Mouse (Mus musculus) liver, embryonic 14.5 days (tissue): ENCODE results near the gene Trappc2l. TPM values are rescaled to one million over a fixed set of nuclear protein-coding genes. Genes with fewer than 3 reads are reported as not detected.

ENCODE experiments used
- ATAC-seq: fragments of 200-750 bp; cut with Nextera tagmentation; 2 replicates; pipeline ENCODE4 v1.8.0; 2017; ENCODE audit warnings: moderate number of reproducible peaks, mild to moderate bottlenecking, moderate library complexity; ENCODE audit not compliant: insufficient read depth
- DNase-seq, 3 experiments: peaks; one replicate each; pipeline ENCODE4 v3.0.0-alpha.2; 2012 to 2013; ENCODE audit warnings: low read depth in 3 of 3, low spot score in 3 of 3
- H3K27ac ChIP-seq: fragments of 300-500 bp; sonication (generic); 2 replicates; pipeline ENCODE4 v1.5.1; 2014; ENCODE audit warnings: moderate library complexity, mild to moderate bottlenecking, control low read depth, inconsistent platforms
- H3K27me3 ChIP-seq: fragments of 300-500 bp; sonication (generic); 2 replicates; pipeline ENCODE4 v1.6.1; 2014; ENCODE audit warnings: mild to moderate bottlenecking, low read length, moderate library complexity; ENCODE audit not compliant: control insufficient read depth, insufficient read depth
- H3K36me3 ChIP-seq: fragments of 300-500 bp; sonication (generic); replicated peaks from 2 replicates; pipeline ENCODE4 v1.6.1; 2014; ENCODE audit warnings: low read depth; ENCODE audit not compliant: control insufficient read depth, insufficient read depth
- H3K4me1 ChIP-seq, 2 experiments: fragments of 200-500 bp in 1 of 2; fragments of 300-500 bp in 1 of 2; sonication (generic) in 1 of 2; replicated peaks; 2 replicates each; pipeline ENCODE4 v1.6.1; 2012 to 2014; ENCODE audit warnings: antibody characterized with exemption in 1 of 2, inconsistent platforms in 1 of 2, low read length in 1 of 2; ENCODE audit not compliant: control insufficient read depth in 2 of 2, insufficient read depth in 2 of 2
- H3K4me2 ChIP-seq: fragments of 300-500 bp; sonication (generic); 2 replicates; pipeline ENCODE4 v1.6.1; 2014; ENCODE audit warnings: low read depth, mild to moderate bottlenecking, control low read depth, moderate library complexity
- H3K4me3 ChIP-seq, 2 experiments: fragments of 200-500 bp in 1 of 2; fragments of 300-500 bp in 1 of 2; sonication (generic) in 1 of 2; 2 replicates each; pipeline ENCODE4 v1.5.1; 2012 to 2014; ENCODE audit warnings: low read depth in 2 of 2, low read length in 2 of 2, mild to moderate bottlenecking in 2 of 2, control low read depth in 1 of 2, inconsistent platforms in 1 of 2, moderate library complexity in 1 of 2; ENCODE audit not compliant: insufficient read depth in 1 of 2
- H3K9ac ChIP-seq: fragments of 300-500 bp; sonication (generic); replicated peaks from 2 replicates; pipeline ENCODE4 v1.6.1; 2014; ENCODE audit warnings: mild to moderate bottlenecking, control low read depth, moderate library complexity
- H3K9me3 ChIP-seq: fragments of 300-500 bp; sonication (generic); 2 replicates; pipeline ENCODE4 v1.6.1; 2016; ENCODE audit warnings: low read length, mixed read lengths; ENCODE audit not compliant: control insufficient read depth
- CTCF ChIP-seq: IDR thresholded peaks from 2 replicates; pipeline ENCODE4 v1.5.1; 2016; ENCODE audit warnings: antibody characterized with exemption, low read depth, control low read depth
- EP300 ChIP-seq: IDR thresholded peaks from 2 replicates; pipeline ENCODE4 v1.6.1; 2016; ENCODE audit warnings: antibody characterized with exemption, low read depth
- WGBS: fragments of 180-500 bp; shearing (Covaris S2); extraction: QIAGEN DNeasy Blood & Tissue Kit; methylation state at CpG from one replicate; pipeline ENCODE4 v1.1.7; 2014; ENCODE audit not compliant: insufficient replicate concordance; 5-methylcytosine and 5-hydroxymethylcytosine counted together
- microRNA-seq: library from miRNA; unstranded; fragments of <30 nt; microRNA quantifications from one replicate; pipeline ENCODE4, GENCODE M21; 2016
- polyA plus RNA-seq, 2 experiments: library from polyadenylated mRNA; depleted of rRNA in 1 of 2; stranded (reverse) in 1 of 2; unstranded in 1 of 2; fragments of >200 nt; fragmentation: Nextera tagmentation in 1 of 2; extraction: Ambion mirVana in 1 of 2; gene quantifications; 2 replicates each; pipeline versions ENCODE4 v1.2.1 to v1.2.3; 2012 to 2014

Gene Trappc2l
- polyA plus RNA-seq, 2 experiments: 27.9 to 35.4 TPM

DNA sequence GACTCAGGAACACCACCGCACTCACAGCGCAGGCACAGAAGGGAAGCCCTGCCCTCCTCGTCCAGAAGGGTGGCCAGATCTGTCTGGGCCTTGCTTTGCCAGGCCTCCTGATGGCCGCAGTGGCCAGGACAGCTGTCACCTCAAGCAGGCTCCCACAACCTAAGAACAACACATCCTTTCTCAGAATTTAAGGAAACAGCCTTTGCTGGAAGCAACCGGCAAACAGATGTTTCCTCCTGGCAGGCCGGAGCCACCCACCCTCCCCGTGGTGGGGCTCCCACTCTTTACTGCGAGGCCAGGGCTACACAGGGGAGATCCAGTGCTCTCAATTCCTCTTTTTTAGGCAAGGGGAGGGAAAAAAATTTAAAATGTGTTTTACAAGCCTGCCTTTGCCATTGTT lies 53.8 kb downstream of the Trappc2l start:
- no peak overlapping the region for H3K4me3 ChIP-seq
- H3K36me3 ChIP-seq: no peaks in the 10 kb centered on the region
- ATAC-seq: no peak
- WGBS: 49% methylated on average over 8 of the region's 8 CpGs
- H3K27me3 ChIP-seq: no peaks in the 10 kb centered on the region
- no peak for DNase-seq
- no peak overlapping the region for H3K9ac ChIP-seq
- H3K9me3 ChIP-seq: no peaks in the 10 kb centered on the region
- peaks cover 20 to 26% of the 10 kb centered on the region in 2 experiments for H3K4me1 ChIP-seq
- no peak overlapping the region for H3K27ac ChIP-seq
- no peak overlapping the region for H3K4me2 ChIP-seq
- no peak for TF ChIP-seq CTCF
- TF ChIP-seq EP300: no peak

DNA sequence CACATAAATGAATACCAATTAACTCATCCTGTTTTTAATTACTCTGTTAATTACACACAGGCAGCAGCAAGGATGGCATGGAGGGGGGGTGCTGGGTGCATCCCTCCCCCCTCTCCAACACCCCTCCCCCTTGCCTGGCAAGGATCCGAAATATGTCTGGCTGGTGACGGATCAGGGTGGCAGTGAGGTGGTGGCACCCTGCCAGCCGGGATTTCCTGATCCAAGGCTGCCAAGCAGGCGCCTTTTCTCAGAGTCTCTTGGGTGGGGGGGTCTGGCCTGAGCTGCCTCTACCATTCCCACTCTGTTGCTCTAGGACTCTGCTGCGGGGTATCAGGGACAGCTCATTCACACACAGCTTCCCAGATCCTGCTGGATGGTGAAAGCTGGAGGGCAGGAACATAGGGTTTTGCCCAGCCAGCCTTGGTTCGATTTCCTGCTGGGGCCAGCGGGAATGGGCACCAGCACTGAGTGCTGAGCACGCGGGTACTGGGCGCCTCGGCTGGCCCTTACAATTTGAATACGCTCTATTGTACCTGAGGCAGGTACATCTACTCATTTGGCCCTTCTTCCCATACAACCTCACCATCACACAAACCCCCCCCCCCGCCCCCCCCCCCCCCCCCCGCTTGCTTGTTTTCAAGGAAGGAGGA lies 54.4 kb downstream of the Trappc2l start:
- no peak for DNase-seq
- WGBS: 47% methylated on average over 12 of the region's 14 CpGs
- TF ChIP-seq EP300: no peak
- no peak for TF ChIP-seq CTCF
- no peaks in the 10 kb centered on the region for H3K9me3 ChIP-seq
- no peak overlapping the region; the same call in none of the 2 replicates for H3K9ac ChIP-seq
- H3K4me3 ChIP-seq: no peak overlapping the region
- no peaks in the 10 kb centered on the region for H3K27me3 ChIP-seq
- no peak for ATAC-seq
- H3K4me1 ChIP-seq: peaks cover 20 to 26% of the 10 kb centered on the region in 2 experiments
- peak overlapping the region; percentile 63 for H3K4me2 ChIP-seq
- H3K36me3 ChIP-seq: no peaks in the 10 kb centered on the region
- no peak overlapping the region for H3K27ac ChIP-seq

Small RNA genes within 50 kb of the gene (microRNA-seq; reads per million reads assigned to microRNA genes)
- not detected for gene Mir6396

Other genes with a start within 250 kb of the Trappc2l start
- 15.2 and 20.4 TPM in 2 replicates for gene Zc3h18, start 235.0 kb upstream of the Trappc2l start, polyA plus RNA-seq (2012; rRNA removed)
- 12.8 and 16.7 TPM in 2 replicates for gene Zc3h18, start 235.0 kb upstream of the Trappc2l start, polyA plus RNA-seq (2014; fragmentation: Nextera tagmentation; extraction: Ambion mirVana)
- not detected in 2 replicates for gene Il17c, start 189.6 kb upstream of the Trappc2l start, polyA plus RNA-seq (2012; rRNA removed)
- gene Il17c, start 189.6 kb upstream of the Trappc2l start, polyA plus RNA-seq (2014; fragmentation: Nextera tagmentation; extraction: Ambion mirVana): not detected in 2 replicates
- 71.3 and 74.6 TPM in 2 replicates for gene Cyba, start 178.7 kb upstream of the Trappc2l start, polyA plus RNA-seq (2012; rRNA removed)
- gene Cyba, start 178.7 kb upstream of the Trappc2l start, polyA plus RNA-seq (2014; fragmentation: Nextera tagmentation; extraction: Ambion mirVana): 129 and 146 TPM in 2 replicates
- 21.6 and 23.3 TPM in 2 replicates for gene Mvd, start 168.2 kb upstream of the Trappc2l start, polyA plus RNA-seq (2012; rRNA removed)
- 15.3 and 17.2 TPM in 2 replicates for gene Mvd, start 168.2 kb upstream of the Trappc2l start, polyA plus RNA-seq (2014; fragmentation: Nextera tagmentation; extraction: Ambion mirVana)
- 0.16 and 0.23 TPM in 2 replicates for gene Snai3, start 150.9 kb upstream of the Trappc2l start, polyA plus RNA-seq (2012; rRNA removed)
- 0.30 and 0.41 TPM in 2 replicates for gene Snai3, start 150.9 kb upstream of the Trappc2l start, polyA plus RNA-seq (2014; fragmentation: Nextera tagmentation; extraction: Ambion mirVana)
- 10.0 and 12.6 TPM in 2 replicates for gene Rnf166, start 135.6 kb upstream of the Trappc2l start, polyA plus RNA-seq (2012; rRNA removed)
- gene Rnf166, start 135.6 kb upstream of the Trappc2l start, polyA plus RNA-seq (2014; fragmentation: Nextera tagmentation; extraction: Ambion mirVana): 8.7 and 9.3 TPM in 2 replicates
- gene Ctu2, start 135.5 kb upstream of the Trappc2l start, polyA plus RNA-seq (2012; rRNA removed): 7.2 and 11.7 TPM in 2 replicates
- gene Ctu2, start 135.5 kb upstream of the Trappc2l start, polyA plus RNA-seq (2014; fragmentation: Nextera tagmentation; extraction: Ambion mirVana): 13.9 and 16.8 TPM in 2 replicates
- 49.5 and 60.9 TPM in 2 replicates for gene Piezo1, start 60.3 kb upstream of the Trappc2l start, polyA plus RNA-seq (2012; rRNA removed)
- 12.6 and 15.4 TPM in 2 replicates for gene Piezo1, start 60.3 kb upstream of the Trappc2l start, polyA plus RNA-seq (2014; fragmentation: Nextera tagmentation; extraction: Ambion mirVana)
- 62.3 and 65.3 TPM in 2 replicates for gene Cdt1, start 43.6 kb upstream of the Trappc2l start, polyA plus RNA-seq (2012; rRNA removed)
- 41.9 and 48.8 TPM in 2 replicates for gene Cdt1, start 43.6 kb upstream of the Trappc2l start, polyA plus RNA-seq (2014; fragmentation: Nextera tagmentation; extraction: Ambion mirVana)
- 87.5 and 101 TPM in 2 replicates for gene Aprt, start 34.7 kb upstream of the Trappc2l start, polyA plus RNA-seq (2012; rRNA removed)
- 197 TPM in 2 replicates for gene Aprt, start 34.7 kb upstream of the Trappc2l start, polyA plus RNA-seq (2014; fragmentation: Nextera tagmentation; extraction: Ambion mirVana)
- 4.3 and 4.6 TPM in 2 replicates for gene Galns, start 177 bp upstream of the Trappc2l start, polyA plus RNA-seq (2012; rRNA removed)
- gene Galns, start 177 bp upstream of the Trappc2l start, polyA plus RNA-seq (2014; fragmentation: Nextera tagmentation; extraction: Ambion mirVana): 3.8 and 4.7 TPM in 2 replicates
- 0.03 TPM in 1 of 2 replicates, not detected in the other for gene Pabpn1l, start 11.1 kb downstream of the Trappc2l start, polyA plus RNA-seq (2012; rRNA removed)
- not detected in 2 replicates for gene Pabpn1l, start 11.1 kb downstream of the Trappc2l start, polyA plus RNA-seq (2014; fragmentation: Nextera tagmentation; extraction: Ambion mirVana)
- gene Cbfa2t3, start 87.5 kb downstream of the Trappc2l start, polyA plus RNA-seq (2012; rRNA removed): 1.8 and 1.9 TPM in 2 replicates
- gene Cbfa2t3, start 87.5 kb downstream of the Trappc2l start, polyA plus RNA-seq (2014; fragmentation: Nextera tagmentation; extraction: Ambion mirVana): 3.3 and 5.0 TPM in 2 replicates
- gene Acsf3, start 163.8 kb downstream of the Trappc2l start, polyA plus RNA-seq (2012; rRNA removed): 4.9 and 5.4 TPM in 2 replicates
- gene Acsf3, start 163.8 kb downstream of the Trappc2l start, polyA plus RNA-seq (2014; fragmentation: Nextera tagmentation; extraction: Ambion mirVana): 5.7 and 6.6 TPM in 2 replicates
- not detected in 2 replicates for gene Cdh15, start 236.3 kb downstream of the Trappc2l start, polyA plus RNA-seq (2012; rRNA removed)
- gene Cdh15, start 236.3 kb downstream of the Trappc2l start, polyA plus RNA-seq (2014; fragmentation: Nextera tagmentation; extraction: Ambion mirVana): not detected in 2 replicates